In the genomic region with DNA sequence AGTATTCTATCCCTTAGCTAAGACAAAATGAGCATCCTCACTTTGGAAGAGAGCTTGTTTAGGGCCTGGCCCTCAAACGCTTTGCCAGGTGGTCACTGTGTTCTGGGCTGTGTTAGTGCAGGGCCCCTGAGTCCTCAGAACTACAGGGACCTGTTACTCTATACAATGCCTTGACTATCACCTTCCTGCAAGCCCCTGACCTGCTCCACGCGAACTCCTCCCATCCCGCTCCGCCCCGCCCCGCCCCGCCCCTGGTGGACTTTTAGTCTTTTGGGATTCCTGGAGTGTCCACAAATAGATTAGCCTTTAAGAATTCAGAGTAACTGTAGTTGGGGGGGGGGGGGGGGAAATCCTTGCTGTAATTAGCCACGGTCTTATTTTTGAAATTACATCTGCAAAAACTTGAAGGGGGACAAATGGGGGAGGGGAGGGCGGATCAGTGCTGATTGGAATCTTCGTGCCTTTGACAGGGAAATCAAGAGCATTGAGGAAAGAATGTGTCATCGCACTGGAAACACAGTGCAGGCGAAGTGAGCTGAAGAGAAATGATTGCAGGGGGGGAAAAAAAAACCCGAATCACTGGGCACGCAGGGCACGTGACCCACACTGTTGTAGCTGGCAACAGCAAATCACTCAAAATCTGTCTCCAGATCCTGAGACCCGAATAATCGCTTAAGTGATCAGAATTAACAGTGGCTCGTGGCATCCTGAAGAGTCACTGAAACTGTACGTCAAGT, we compare ENCODE assay signal across 8 mouse cellular contexts. TPM values are rescaled to one million over a fixed set of nuclear protein-coding genes. Genes with fewer than 3 reads are reported as not detected.
DNase-seq lines count a peak whose midpoint lies in the region; ATAC-seq and TF ChIP-seq lines count a peak whose summit lies in the region.

No protein-coding gene starts in this region.

- no peaks in the 10 kb centered on the region for H3K9me3 ChIP-seq in megakaryocyte, embryonic 14.5 days
- H3K9me3 ChIP-seq in forebrain, embryonic 14.5 days (replicated peaks; ENCODE audit: control insufficient read depth, low read length) = no peaks in the 10 kb centered on the region
- H3K9me3 ChIP-seq in limb, embryonic 14.5 days (ENCODE audit: control insufficient read depth, low read length) = no peaks in the 10 kb centered on the region
- no peaks in the 10 kb centered on the region for H3K9me3 ChIP-seq in stomach, embryonic 14.5 days (ENCODE audit: control insufficient read depth, low read depth, low read length)

- no peak for TF ChIP-seq POLR2A in limb, embryonic 14.5 days (IDR thresholded peaks at IDR 0.05; ENCODE audit: borderline replicate concordance, extremely low read depth, insufficient read depth, insufficient read length)

- peak overlapping the region; percentile 43; the same call in 1 of the 2 replicates for H3K9ac ChIP-seq in forebrain, embryonic 14.5 days (ENCODE audit: low read length)
- H3K9ac ChIP-seq in limb, embryonic 14.5 days (ENCODE audit: low read depth, low read length, severe bottlenecking) = 0 out of 2 replicates have a peak overlapping the region, but pooled peaks have one; percentile 36
- H3K9ac ChIP-seq in stomach, embryonic 14.5 days (replicated peaks; ENCODE audit: low read depth, low read length) = no peak overlapping the region

- H3K27me3 ChIP-seq in megakaryocyte, embryonic 14.5 days (replicated peaks) = no peaks in the 10 kb centered on the region
- no peaks in the 10 kb centered on the region for H3K27me3 ChIP-seq in forebrain, embryonic 14.5 days (replicated peaks; ENCODE audit: control insufficient read depth, insufficient read depth, low read length)
- H3K27me3 ChIP-seq in limb, embryonic 14.5 days (ENCODE audit: control insufficient read depth, insufficient read depth, low read length) = no peaks in the 10 kb centered on the region
- H3K27me3 ChIP-seq in stomach, embryonic 14.5 days (ENCODE audit: control insufficient read depth, insufficient read depth, low read length) = no peaks in the 10 kb centered on the region

- peak overlapping the region; percentile 36 for H3K4me2 ChIP-seq in forebrain, embryonic 14.5 days (ENCODE audit: low read length)
- H3K4me2 ChIP-seq in limb, embryonic 14.5 days (replicated peaks; ENCODE audit: low read depth, low read length, severe bottlenecking) = peak overlapping the region; percentile 39
- H3K4me2 ChIP-seq in stomach, embryonic 14.5 days (replicated peaks; ENCODE audit: low read depth, low read length) = peak overlapping the region; percentile 37; the same call in 1 of the 2 replicates

- peaks cover 43% of the 10 kb centered on the region for H3K4me1 ChIP-seq in megakaryocyte, embryonic 14.5 days
- peaks cover 4% of the 10 kb centered on the region; the same call in 1 of the 2 replicates for H3K4me1 ChIP-seq in forebrain, embryonic 14.5 days (ENCODE audit: control insufficient read depth, insufficient read depth, low read length)
- peaks cover 3% of the 10 kb centered on the region; the same call in 1 of the 2 replicates for H3K4me1 ChIP-seq in limb, embryonic 14.5 days (ENCODE audit: control insufficient read depth, insufficient read depth, low read length)
- peaks cover 8% of the 10 kb centered on the region; the same call in 1 of the 2 replicates for H3K4me1 ChIP-seq in stomach, embryonic 14.5 days (ENCODE audit: control insufficient read depth, insufficient read depth, low read length)

- H3K36me3 ChIP-seq in megakaryocyte, embryonic 14.5 days (replicated peaks; ENCODE audit: low read length) = no peaks in the 10 kb centered on the region
- H3K36me3 ChIP-seq in forebrain, embryonic 14.5 days (ENCODE audit: control insufficient read depth, insufficient read depth, low read length) = no peaks in the 10 kb centered on the region
- no peaks in the 10 kb centered on the region for H3K36me3 ChIP-seq in limb, embryonic 14.5 days (ENCODE audit: control insufficient read depth, insufficient read depth, low read length)
- H3K36me3 ChIP-seq in stomach, embryonic 14.5 days (ENCODE audit: control insufficient read depth, insufficient read depth, low read length) = no peaks in the 10 kb centered on the region

- peak overlapping the region; percentile 46 for H3K4me3 ChIP-seq in megakaryocyte, embryonic 14.5 days (replicated peaks)
- no peak overlapping the region for H3K4me3 ChIP-seq in forebrain, embryonic 14.5 days (ENCODE audit: low read depth, low read length)
- peak overlapping the region; percentile 11; the same call in 1 of the 2 replicates for H3K4me3 ChIP-seq in limb, embryonic 14.5 days (replicated peaks; ENCODE audit: low read length)
- H3K4me3 ChIP-seq in stomach, embryonic 14.5 days (ENCODE audit: low read depth, low read length) = no peak overlapping the region

- DNase-seq in forebrain, embryonic 14.5 days (ENCODE audit: low spot score) = peak; percentile 52
- peak; percentile 17 for DNase-seq in limb, embryonic 14.5 days (ENCODE audit: low spot score)
- DNase-seq in thymus, postnatal 14 days = no peak
- no peak for DNase-seq in urinary bladder, postnatal 25 days (ENCODE audit: low spot score)
- no peak for DNase-seq in gastrocnemius, adult 18-20 months (ENCODE audit: low spot score)

- 4% methylated on average over 20 of the region's 20 CpGs for WGBS in forebrain, embryonic 14.5 days
- 12% methylated on average over 20 of the region's 20 CpGs for WGBS in limb, embryonic 14.5 days
- 5% methylated on average over 20 of the region's 20 CpGs for WGBS in stomach, embryonic 14.5 days

- no peak for ATAC-seq in megakaryocyte, adult 5-6 weeks (ENCODE audit: poor library complexity, severe bottlenecking)
- 0 out of 2 replicates have a peak, but pooled peaks have one; percentile 32 for ATAC-seq in forebrain, embryonic 14.5 days
- no peak for ATAC-seq in limb, embryonic 14.5 days (ENCODE audit: low FRiP score, low read depth)
- ATAC-seq in stomach, embryonic 14.5 days (ENCODE audit: insufficient number of reproducible peaks, insufficient read depth, low FRiP score, low read depth) = peak; percentile 63; the same call in 1 of the 2 replicates

- H3K27ac ChIP-seq in forebrain, embryonic 14.5 days (ENCODE audit: low read depth, low read length) = no peak overlapping the region
- no peak overlapping the region for H3K27ac ChIP-seq in limb, embryonic 14.5 days (replicated peaks; ENCODE audit: low read depth, low read length)
- H3K27ac ChIP-seq in stomach, embryonic 14.5 days (ENCODE audit: low read length) = no peak overlapping the region

RNA-seq across cellular contexts. Expression of a gene that starts 6.5 kb away (rescaled TPM):
- 42.8 and 45.7 TPM in 2 replicates for polyA plus RNA-seq in megakaryocyte, embryonic 14.5 days (2012; ENCODE audit: insufficient read depth, low replicate concordance)
- 46.3 and 50.9 TPM in 2 replicates for total RNA-seq in megakaryocyte, adult 5-6 weeks (2015)
- 33.2 and 46.3 TPM in 2 replicates for total RNA-seq in megakaryocyte, adult 5-6 weeks (2017)
- 43.5 and 49.5 TPM in 2 replicates for polyA plus RNA-seq in forebrain, embryonic 14.5 days (2014; fragmentation: Nextera tagmentation; extraction: Ambion mirVana)
- polyA plus RNA-seq in limb, embryonic 14.5 days (2012; rRNA removed) = 156 and 220 TPM in 2 replicates
- polyA plus RNA-seq in limb, embryonic 14.5 days (2014; fragmentation: Nextera tagmentation; extraction: Ambion mirVana) = 87.2 and 108 TPM in 2 replicates
- 71.9 and 78.4 TPM in 2 replicates for polyA plus RNA-seq in stomach, embryonic 14.5 days (2014; fragmentation: Nextera tagmentation; extraction: Ambion mirVana)
- total RNA-seq in gastrocnemius, adult 18-20 months (2021) = 100 to 1,000 TPM in 1 of 2 experiments, 10 to 100 TPM in 1; 80.1 to 109 TPM

RNA-seq across cellular contexts. Expression of a gene that starts 44.3 kb away (rescaled TPM):
- polyA plus RNA-seq in megakaryocyte, embryonic 14.5 days (2012; ENCODE audit: insufficient read depth, low replicate concordance) = 9.6 and 10.7 TPM in 2 replicates
- 22.7 and 25.6 TPM in 2 replicates for total RNA-seq in megakaryocyte, adult 5-6 weeks (2015)
- 53.5 and 71.5 TPM in 2 replicates for total RNA-seq in megakaryocyte, adult 5-6 weeks (2017)
- polyA plus RNA-seq in forebrain, embryonic 14.5 days (2014; fragmentation: Nextera tagmentation; extraction: Ambion mirVana) = 36.8 and 43.5 TPM in 2 replicates
- polyA plus RNA-seq in limb, embryonic 14.5 days (2012; rRNA removed) = 26.1 and 28.2 TPM in 2 replicates
- polyA plus RNA-seq in limb, embryonic 14.5 days (2014; fragmentation: Nextera tagmentation; extraction: Ambion mirVana) = 44.6 and 52.7 TPM in 2 replicates
- 30.8 and 31.7 TPM in 2 replicates for polyA plus RNA-seq in stomach, embryonic 14.5 days (2014; fragmentation: Nextera tagmentation; extraction: Ambion mirVana)
- 10 to 100 TPM; 29.7 to 31.8 TPM for total RNA-seq in gastrocnemius, adult 18-20 months (2021)

RNA-seq across cellular contexts. Expression of a gene that starts 44.4 kb away (rescaled TPM):
- 3.4 TPM in 1 of 2 replicates, not detected in the other for polyA plus RNA-seq in megakaryocyte, embryonic 14.5 days (2012; ENCODE audit: insufficient read depth, low replicate concordance)
- 0.46 and 0.60 TPM in 2 replicates for total RNA-seq in megakaryocyte, adult 5-6 weeks (2015)
- total RNA-seq in megakaryocyte, adult 5-6 weeks (2017) = 0.69 and 1.4 TPM in 2 replicates
- polyA plus RNA-seq in forebrain, embryonic 14.5 days (2014; fragmentation: Nextera tagmentation; extraction: Ambion mirVana) = 0.84 and 1.1 TPM in 2 replicates
- polyA plus RNA-seq in limb, embryonic 14.5 days (2012; rRNA removed) = 2.6 and 2.7 TPM in 2 replicates
- 1.3 and 2.2 TPM in 2 replicates for polyA plus RNA-seq in limb, embryonic 14.5 days (2014; fragmentation: Nextera tagmentation; extraction: Ambion mirVana)
- 2.3 and 2.4 TPM in 2 replicates for polyA plus RNA-seq in stomach, embryonic 14.5 days (2014; fragmentation: Nextera tagmentation; extraction: Ambion mirVana)
- 10 to 100 TPM; 10.2 to 11.8 TPM for total RNA-seq in gastrocnemius, adult 18-20 months (2021)

Comparison
In these comparisons a context has a peak if more than half of its experiments do, and no peak if none do; other contexts are left out.
1. H3K4me3 ChIP-seq: peak in megakaryocyte, embryonic 14.5 days (single experiment) and limb, embryonic 14.5 days (single experiment); none in forebrain, embryonic 14.5 days (single experiment) and stomach, embryonic 14.5 days (single experiment).
2. ATAC-seq: peak in forebrain, embryonic 14.5 days (single experiment) and stomach, embryonic 14.5 days (single experiment); none in megakaryocyte, adult 5-6 weeks (single experiment) and limb, embryonic 14.5 days (single experiment).
3. DNase-seq: peak in forebrain, embryonic 14.5 days (single experiment) and limb, embryonic 14.5 days (single experiment); none in thymus, postnatal 14 days (single experiment), urinary bladder, postnatal 25 days (single experiment) and gastrocnemius, adult 18-20 months (single experiment).
4. Peak in every context shown above with its lines, with median percentiles within 50 percentile points of each other: H3K4me2 ChIP-seq.